Mouse (Mus musculus): ENCODE results near the gene Xylt2.

GRCm38 (mm10) chr11:94661344-94661743 lies 16.0 kb downstream of the Xylt2 start:
- no peak for TF ChIP-seq CTCF (IDR thresholded peaks at IDR 0.05; ENCODE audit: borderline replicate concordance, control insufficient read depth, extremely low read depth, insufficient read depth, low read length, poor library complexity)
- no peak for TF ChIP-seq POLR2A (IDR thresholded peaks at IDR 0.05; ENCODE audit: control insufficient read depth, extremely low read depth, insufficient read depth, low read length, poor library complexity)
